Mouse (Mus musculus) gastrocnemius, adult 18-20 months (tissue): ENCODE results near the gene Flnc. TPM values are rescaled to one million over a fixed set of nuclear protein-coding genes. Genes with fewer than 3 reads are reported as not detected.

Source experiments
- DNase-seq: peaks from one replicate; pipeline ENCODE4 v3.0.0; 2021; ENCODE audit warnings: low spot score
- microRNA-seq: library from miRNA; unstranded; fragments of <30 nt; microRNA quantifications from one replicate; pipeline ENCODE4 v1.2.0, GENCODE M21; 2021
- total RNA-seq, 2 experiments: library from RNA; stranded (reverse); gene quantifications; 2 replicates each; pipeline ENCODE4 v1.2.3; 2021

Flnc gene
- total RNA-seq, 2 experiments from 2014 or later, result 349 to 691 TPM

GRCm38 (mm10) chr6:29474736-29475135 lies 41.7 kb downstream of the Flnc start:
- DNase-seq, result no peak

GRCm38 (mm10) chr6:29482691-29483090 lies 49.6 kb downstream of the Flnc start:
- no peak for DNase-seq

GRCm38 (mm10) chr6:29484716-29485559 lies 51.9 kb downstream of the Flnc start:
- peak; percentile 67 for DNase-seq

- no peak for DNase-seq
Measured at GRCm38 (mm10) chr6:29485951-29486350, 52.9 kb downstream of the Flnc start.

GRCm38 (mm10) chr6:29494101-29494500 lies 61.0 kb downstream of the Flnc start:
- peak; percentile 37 for DNase-seq

GRCm38 (mm10) chr6:29496270-29496669 lies 63.2 kb downstream of the Flnc start:
- DNase-seq, result no peak

- no peak for DNase-seq
Measured at GRCm38 (mm10) chr6:29497791-29498190, 64.7 kb downstream of the Flnc start.

GRCm38 (mm10) chr6:29500177-29500576 lies 67.1 kb downstream of the Flnc start:
- DNase-seq, result no peak

GRCm38 (mm10) chr6:29500810-29501209 lies 67.8 kb downstream of the Flnc start:
- DNase-seq, result no peak

GRCm38 (mm10) chr6:29501599-29501998 lies 68.5 kb downstream of the Flnc start:
- no peak for DNase-seq

GRCm38 (mm10) chr6:29505493-29505892 lies 72.4 kb downstream of the Flnc start:
- DNase-seq, result no peak

GRCm38 (mm10) chr6:29506834-29507233 lies 73.8 kb downstream of the Flnc start:
- no peak for DNase-seq

- no peak for DNase-seq
Measured at GRCm38 (mm10) chr6:29507447-29508309, 74.6 kb downstream of the Flnc start, which contains the start of gene Kcp. Kcp (minus strand) TSS chr6:29507952.

- peak; percentile 55 for DNase-seq
Measured at GRCm38 (mm10) chr6:29509086-29509485, 76.0 kb downstream of the Flnc start.

Small RNA genes lying within 50 kb of the gene (microRNA-seq; reads per million reads assigned to microRNA genes)
- not detected for gene Gm26220
- gene Gm44354, result not detected

Other genes starting within 250 kb of the Flnc start
- 10 to 100 TPM in 1 of 2 experiments, 1 to 10 TPM in 1; 9.2 to 12.8 TPM for gene Impdh1, start 216.9 kb upstream of the Flnc start, total RNA-seq
- gene Hilpda, start 160.8 kb upstream of the Flnc start, total RNA-seq, result 1 to 10 TPM; 2.4 to 3.7 TPM
- gene Fam71f2, start 153.7 kb upstream of the Flnc start, total RNA-seq, result not detected
- not detected for gene Fam71f1, start 114.1 kb upstream of the Flnc start, total RNA-seq
- 10 to 100 TPM; 71.3 to 96.1 TPM for gene Calu, start 85.2 kb upstream of the Flnc start, total RNA-seq
- gene Opn1sw, start 44.8 kb upstream of the Flnc start, total RNA-seq, result under 1 TPM in 1 of 2 experiments, not detected in 1; 0.26 TPM
- 10 to 100 TPM; 11.8 to 12.2 TPM for gene Ccdc136, start 36.9 kb upstream of the Flnc start, total RNA-seq
- gene Atp6v1f, start 34.5 kb downstream of the Flnc start, total RNA-seq, result 100 to 1,000 TPM; 118 to 125 TPM
- under 1 TPM in 1 of 2 experiments, not detected in 1; 0.37 TPM for gene Atp6v1fnb, start 38.2 kb downstream of the Flnc start, total RNA-seq
- gene Kcp, start 74.7 kb downstream of the Flnc start, total RNA-seq, result 1 to 10 TPM; 3.9 to 6.4 TPM
- 1 to 10 TPM; 2.9 to 3.9 TPM for gene Irf5, start 93.4 kb downstream of the Flnc start, total RNA-seq
- 10 to 100 TPM; 31.3 to 36.0 TPM for gene Tnpo3, start 176.6 kb downstream of the Flnc start, total RNA-seq